Mouse (Mus musculus) bone marrow, adult 2 months (tissue): ENCODE results near the gene Gstcd.

Experiments used
- CTCF ChIP-seq: fragments of 200-500 bp; IDR thresholded peaks from 2 replicates; pipeline ENCODE4 v1.5.1; 2011; ENCODE audit warnings: low read length, control low read depth; ENCODE audit not compliant: control insufficient read depth, insufficient read depth
- POLR2A ChIP-seq: fragments of 200-500 bp; IDR thresholded peaks from 2 replicates; pipeline ENCODE4 v1.6.1; 2011; ENCODE audit warnings: low read depth, mild to moderate bottlenecking, control low read depth, low read length, borderline replicate concordance; ENCODE audit not compliant: control insufficient read depth

- TF ChIP-seq CTCF, result no peak
- no peak for TF ChIP-seq POLR2A
Measured at GRCm38 (mm10) chr3:132942778-132943177, 149.1 kb downstream of the Gstcd start.
